Mouse (Mus musculus) embryonic facial prominence, embryonic 14.5 days (tissue): ENCODE results near the gene Exosc10. TPM values are rescaled to one million over a fixed set of nuclear protein-coding genes. Genes with fewer than 3 reads are reported as not detected.

ENCODE experiments used
- ATAC-seq: fragments of 200-750 bp; cut with Nextera tagmentation; 2 replicates; pipeline ENCODE4 v1.8.0; 2017; ENCODE audit warnings: low read depth, moderate number of reproducible peaks, moderate TSS enrichment
- DNase-seq: peaks from one replicate; pipeline ENCODE4 v3.0.0-alpha.2; 2015; ENCODE audit warnings: low spot score
- H3K27ac ChIP-seq: fragments of 300-500 bp; sonication (generic); replicated peaks from 2 replicates; pipeline ENCODE4 v1.5.1; 2014; ENCODE audit warnings: low read depth, mild to moderate bottlenecking, low read length, moderate library complexity
- H3K27me3 ChIP-seq: fragments of 300-500 bp; sonication (generic); replicated peaks from 2 replicates; pipeline ENCODE4 v1.6.1; 2014; ENCODE audit warnings: low read length; ENCODE audit not compliant: control insufficient read depth, insufficient read depth
- H3K36me3 ChIP-seq: fragments of 300-500 bp; sonication (generic); 2 replicates; pipeline ENCODE4 v1.6.1; 2014; ENCODE audit warnings: low read length, mixed read lengths; ENCODE audit not compliant: control insufficient read depth, insufficient read depth
- H3K4me1 ChIP-seq: fragments of 300-500 bp; sonication (generic); 2 replicates; pipeline ENCODE4 v1.6.1; 2014; ENCODE audit warnings: antibody characterized with exemption, low read length; ENCODE audit not compliant: control insufficient read depth, insufficient read depth
- H3K4me2 ChIP-seq: fragments of 300-500 bp; sonication (generic); 2 replicates; pipeline ENCODE4 v1.6.1; 2014; ENCODE audit warnings: low read depth, mild to moderate bottlenecking, low read length, moderate library complexity, mixed read lengths
- H3K4me3 ChIP-seq: fragments of 300-500 bp; sonication (generic); 2 replicates; pipeline ENCODE4 v1.5.1; 2014; ENCODE audit warnings: low read depth, mild to moderate bottlenecking, low read length
- H3K9ac ChIP-seq: fragments of 300-500 bp; sonication (generic); 2 replicates; pipeline ENCODE4 v1.6.1; 2014; ENCODE audit warnings: low read depth, mild to moderate bottlenecking, low read length, moderate library complexity, mixed read lengths
- H3K9me3 ChIP-seq: fragments of 300-500 bp; sonication (generic); 2 replicates; pipeline ENCODE4 v1.6.1; 2016; ENCODE audit warnings: low read length; ENCODE audit not compliant: control insufficient read depth
- WGBS: fragments of 180-500 bp; shearing (Covaris S2); extraction: QIAGEN DNeasy Blood & Tissue Kit; methylation state at CpG from one replicate; pipeline ENCODE4 v1.1.7; 2014; 5-methylcytosine and 5-hydroxymethylcytosine counted together
- polyA plus RNA-seq: library from polyadenylated mRNA; unstranded; fragments of >200 nt; fragmentation: Nextera tagmentation; extraction: Ambion mirVana; gene quantifications from 2 replicates; pipeline ENCODE4 v1.2.1, GENCODE M21; 2014

The Exosc10 gene
- polyA plus RNA-seq, 1 experiment from 2014 or later = 80.9 TPM

DNA sequence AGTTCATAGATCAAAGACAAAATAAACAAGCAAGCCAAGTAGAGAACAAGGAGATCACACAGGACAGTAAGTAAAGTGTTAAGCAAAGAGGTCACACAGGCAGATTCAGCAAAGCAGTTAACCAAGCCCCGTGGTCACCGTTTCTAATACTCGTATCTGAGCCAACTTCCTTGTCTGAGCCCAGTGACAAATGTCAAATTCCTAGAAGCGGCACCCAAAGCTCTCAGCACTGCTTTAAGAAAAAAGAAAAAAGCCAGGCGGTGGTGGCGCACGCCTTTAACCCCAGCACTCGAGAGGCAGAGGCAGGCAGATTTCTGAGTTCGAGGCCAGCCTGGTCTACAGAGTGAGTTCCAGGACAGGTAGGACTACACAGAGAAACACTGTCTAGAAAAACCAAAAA is 28.4 kb downstream of the Exosc10 start:
- H3K9me3 ChIP-seq = no peaks in the 10 kb centered on the region
- H3K36me3 ChIP-seq = peaks cover 18% of the 10 kb centered on the region
- no peak overlapping the region for H3K27ac ChIP-seq
- DNase-seq (no peak), ATAC-seq (no peak)
- H3K4me1 ChIP-seq = no peaks in the 10 kb centered on the region
- H3K9ac ChIP-seq = no peak overlapping the region
- H3K27me3 ChIP-seq = no peaks in the 10 kb centered on the region
- no peak overlapping the region for H3K4me3 ChIP-seq
- WGBS = 79% methylated on average over 9 of the region's 9 CpGs
- H3K4me2 ChIP-seq = no peak overlapping the region

DNA sequence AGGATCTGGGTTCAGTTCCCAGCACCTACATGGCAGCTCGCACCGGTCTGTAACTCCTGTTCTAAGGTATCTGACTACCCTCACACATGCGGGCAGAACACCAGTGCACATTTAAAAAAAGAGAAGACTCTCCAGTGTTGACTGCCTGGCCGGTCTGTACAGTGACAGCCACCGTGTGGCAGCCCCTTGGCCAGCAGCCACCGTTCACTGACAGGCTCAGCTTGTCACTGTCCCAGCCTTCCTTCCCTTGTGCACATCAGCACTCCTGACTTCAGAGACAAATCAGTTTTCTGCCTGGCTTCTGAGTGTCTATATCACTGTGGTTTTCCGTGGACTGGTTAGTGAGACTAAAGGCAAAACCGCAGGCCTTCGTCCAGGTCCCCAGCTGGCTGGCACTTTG is 30.6 kb downstream of the Exosc10 start:
- Histone ChIP-seq H3K4me3 (no peak overlapping the region), H3K9me3 (no peaks in the 10 kb centered on the region), H3K36me3 (peaks cover 11% of the 10 kb centered on the region), H3K9ac (no peak overlapping the region), H3K27ac (no peak overlapping the region), H3K27me3 (no peaks in the 10 kb centered on the region), H3K4me1 (peaks cover 6% of the 10 kb centered on the region), H3K4me2 (no peak overlapping the region)
- DNase-seq (no peak), ATAC-seq (no peak)
- 80% methylated on average over 9 of the region's 9 CpGs for WGBS

DNA sequence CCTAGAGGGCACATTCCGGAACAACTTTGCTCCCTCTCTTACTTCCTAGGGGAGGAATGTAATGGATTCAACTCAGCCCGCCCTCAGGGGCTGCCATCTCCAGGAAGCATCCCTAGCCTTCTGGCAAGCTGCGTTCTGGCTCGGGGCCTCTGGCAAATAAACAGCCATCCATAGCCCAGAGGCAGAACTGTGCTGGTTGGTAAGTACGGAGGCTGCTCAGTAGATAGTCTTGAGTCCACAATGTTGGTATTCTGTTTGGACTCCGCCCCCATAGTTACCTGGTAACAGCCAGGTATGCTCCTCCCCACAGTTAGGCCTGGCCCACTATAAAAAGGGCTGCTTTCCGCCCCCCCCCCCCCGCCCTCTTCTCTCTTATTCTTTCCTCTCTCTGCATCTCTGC is 31.3 kb downstream of the Exosc10 start:
- ATAC-seq (no peak), DNase-seq (peak; percentile 29)
- Histone ChIP-seq H3K4me2 (no peak overlapping the region), H3K9ac (no peak overlapping the region), H3K4me1 (peaks cover 6% of the 10 kb centered on the region), H3K4me3 (no peak overlapping the region), H3K9me3 (no peaks in the 10 kb centered on the region), H3K36me3 (peaks cover 19% of the 10 kb centered on the region), H3K27me3 (no peaks in the 10 kb centered on the region), H3K27ac (no peak overlapping the region)
- 59% methylated on average over 7 of the region's 8 CpGs for WGBS

DNA sequence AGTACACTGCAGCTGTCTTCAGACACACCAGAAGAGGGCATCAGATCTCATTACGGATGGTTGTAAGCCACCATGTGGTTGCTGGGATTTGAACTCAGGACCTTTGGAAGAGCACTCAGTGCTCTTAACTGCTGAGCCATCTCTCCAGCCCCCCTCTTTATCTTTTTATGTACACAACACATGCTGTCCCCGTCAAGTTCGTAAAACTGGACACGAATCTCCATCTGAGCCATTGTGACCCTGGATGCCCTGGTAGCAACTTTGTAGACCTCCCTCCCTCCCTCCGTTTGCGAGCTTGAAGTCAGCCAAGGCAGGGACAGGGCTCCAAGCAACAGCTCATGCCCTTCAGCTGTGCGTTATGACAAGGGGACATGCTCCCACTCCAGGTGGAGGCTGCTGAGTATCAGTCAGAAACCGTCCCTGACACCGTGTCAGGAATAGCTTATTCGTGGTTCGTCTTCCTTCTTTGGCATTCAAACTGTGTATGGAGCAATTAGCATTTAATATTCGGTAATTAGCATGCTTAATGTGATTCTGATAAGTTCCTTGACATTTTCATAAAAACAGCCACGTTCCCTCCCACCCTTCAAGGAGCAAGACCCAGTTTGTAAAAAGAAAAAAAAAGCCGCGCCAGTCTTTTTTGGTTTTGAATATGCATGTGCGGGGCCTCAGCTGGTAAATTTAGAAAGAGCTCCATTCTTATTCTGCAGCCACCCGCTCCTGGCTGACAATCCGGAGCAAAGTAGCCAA is 32.4 kb downstream of the Exosc10 start:
- peak overlapping the region; percentile 95 for H3K4me3 ChIP-seq
- H3K9me3 ChIP-seq = no peaks in the 10 kb centered on the region
- no peaks in the 10 kb centered on the region for H3K27me3 ChIP-seq
- peak overlapping the region; percentile 82 for H3K9ac ChIP-seq
- peak overlapping the region; percentile 66 for H3K27ac ChIP-seq
- DNase-seq (peak; percentile 38), ATAC-seq (no peak)
- H3K36me3 ChIP-seq = peaks cover 29% of the 10 kb centered on the region
- WGBS = 4% methylated on average over 18 of the region's 18 CpGs
- peak overlapping the region; percentile 66 for H3K4me2 ChIP-seq
- H3K4me1 ChIP-seq = peaks cover 6% of the 10 kb centered on the region

DNA sequence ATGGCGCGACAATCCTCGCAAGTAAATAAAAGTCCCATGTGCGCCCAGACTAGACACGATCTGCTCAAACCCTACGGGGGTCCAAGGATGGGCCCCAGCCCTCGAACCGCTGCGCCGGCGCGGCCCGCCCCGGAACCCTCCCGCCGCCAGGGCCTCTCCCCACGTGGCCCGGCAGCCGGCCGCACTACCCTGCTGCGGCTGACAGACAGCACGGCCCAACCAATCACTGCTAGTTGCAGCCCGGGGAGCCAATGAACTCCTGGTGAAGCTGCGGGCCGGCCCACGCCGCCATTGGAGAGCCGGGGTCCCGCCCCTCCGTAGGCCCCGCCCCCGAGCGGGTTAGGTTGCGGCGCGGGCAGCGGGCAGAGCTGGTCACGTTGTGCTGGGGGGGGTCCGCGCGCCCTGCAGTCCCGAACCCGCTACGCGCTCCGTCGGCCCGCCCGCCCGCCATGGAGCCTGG is 33.0 kb downstream of the Exosc10 start, which contains the start of gene Srm:
Gene Srm (plus strand): TSS at position 333 of the 460 bp plus-strand sequence.
- peak within 1 kb of the TSS; percentile 66 for H3K27ac ChIP-seq
- H3K27me3 ChIP-seq = no peaks in the 10 kb centered on the region
- H3K36me3 ChIP-seq = peaks cover 35% of the 10 kb centered on the region
- no peaks in the 10 kb centered on the region for H3K9me3 ChIP-seq
- ATAC-seq = peak; percentile 100
- H3K4me3 ChIP-seq = peak within 1 kb of the TSS; percentile 95
- peaks cover 6% of the 10 kb centered on the region for H3K4me1 ChIP-seq
- H3K4me2 ChIP-seq = peak within 1 kb of the TSS; percentile 66
- WGBS = 0% methylated on average over 10 of the region's 50 CpGs
- peak within 1 kb of the TSS; percentile 82 for H3K9ac ChIP-seq
- DNase-seq = peak; percentile 99

DNA sequence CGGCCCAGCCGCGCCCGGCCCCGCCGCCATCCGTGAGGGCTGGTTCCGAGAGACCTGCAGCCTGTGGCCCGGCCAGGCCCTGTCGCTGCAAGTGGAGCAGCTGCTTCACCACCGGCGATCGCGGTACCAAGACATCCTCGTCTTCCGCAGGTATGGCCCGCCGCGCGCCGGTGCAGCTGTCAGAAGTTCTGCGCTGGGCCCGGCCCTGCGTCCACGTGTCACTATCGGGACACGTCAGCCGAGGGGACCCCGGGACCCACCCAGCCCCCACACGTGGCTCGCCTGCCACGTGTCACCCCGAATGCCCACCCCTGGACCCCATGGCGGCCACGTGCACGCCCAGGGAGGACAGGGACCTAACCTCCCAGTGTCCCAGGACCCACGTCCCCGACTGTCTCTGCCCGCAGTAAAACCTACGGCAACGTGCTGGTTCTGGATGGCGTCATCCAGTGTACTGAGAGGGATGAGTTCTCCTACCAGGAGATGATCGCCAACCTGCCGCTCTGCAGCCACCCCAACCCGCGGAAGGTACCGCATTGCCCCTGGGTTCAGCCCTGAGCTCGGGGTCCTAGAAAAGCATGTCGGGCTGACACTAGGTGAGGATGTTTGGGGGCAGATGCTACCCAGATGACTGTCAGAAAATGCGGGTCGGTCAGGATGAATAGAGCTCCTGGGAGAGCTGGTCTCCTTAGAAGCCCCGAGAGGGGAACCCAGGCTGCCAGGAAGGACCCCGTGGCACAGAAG is 33.6 kb downstream of the Exosc10 start:
- peak overlapping the region; percentile 82 for H3K9ac ChIP-seq
- peak; percentile 33 for DNase-seq
- H3K27ac ChIP-seq = peak overlapping the region; percentile 11; the same call in 1 of the 2 replicates
- no peaks in the 10 kb centered on the region for H3K9me3 ChIP-seq
- peaks cover 41% of the 10 kb centered on the region for H3K36me3 ChIP-seq
- ATAC-seq = peak; percentile 34
- H3K4me1 ChIP-seq = peaks cover 6% of the 10 kb centered on the region
- H3K27me3 ChIP-seq = no peaks in the 10 kb centered on the region
- peak overlapping the region; percentile 66 for H3K4me2 ChIP-seq
- 0% methylated on average over 19 of the region's 53 CpGs for WGBS
- H3K4me3 ChIP-seq = peak overlapping the region; percentile 95

DNA sequence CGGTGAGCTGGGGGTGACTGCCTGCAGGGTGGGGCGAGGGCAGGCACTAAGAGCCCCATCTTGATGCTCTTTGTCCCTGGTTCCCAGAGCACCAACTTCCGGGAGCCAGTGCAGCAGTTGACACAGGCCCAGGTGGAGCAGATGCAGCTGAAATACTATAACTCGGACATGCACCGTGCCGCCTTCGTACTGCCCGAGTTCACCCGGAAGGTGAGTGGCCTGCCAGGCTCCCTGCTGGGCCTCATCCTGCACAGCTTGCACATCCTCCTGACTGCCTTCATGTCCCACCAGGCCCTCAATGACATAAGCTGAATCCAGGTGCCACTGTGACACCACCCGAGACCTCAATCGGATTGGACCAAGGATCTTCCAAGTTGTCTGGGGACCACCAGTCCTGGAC is 35.8 kb downstream of the Exosc10 start:
- H3K9ac ChIP-seq = no peak overlapping the region
- peaks cover 6% of the 10 kb centered on the region for H3K4me1 ChIP-seq
- H3K27me3 ChIP-seq = no peaks in the 10 kb centered on the region
- H3K4me2 ChIP-seq = no peak overlapping the region
- DNase-seq (no peak), ATAC-seq (no peak)
- H3K36me3 ChIP-seq = peaks cover 62% of the 10 kb centered on the region
- no peak overlapping the region for H3K27ac ChIP-seq
- WGBS = 94% methylated on average over 11 of the region's 11 CpGs
- H3K4me3 ChIP-seq = no peak overlapping the region
- 0 out of 2 replicates have a peak, but pooled peaks cover 3% of the 10 kb centered on the region for H3K9me3 ChIP-seq

DNA sequence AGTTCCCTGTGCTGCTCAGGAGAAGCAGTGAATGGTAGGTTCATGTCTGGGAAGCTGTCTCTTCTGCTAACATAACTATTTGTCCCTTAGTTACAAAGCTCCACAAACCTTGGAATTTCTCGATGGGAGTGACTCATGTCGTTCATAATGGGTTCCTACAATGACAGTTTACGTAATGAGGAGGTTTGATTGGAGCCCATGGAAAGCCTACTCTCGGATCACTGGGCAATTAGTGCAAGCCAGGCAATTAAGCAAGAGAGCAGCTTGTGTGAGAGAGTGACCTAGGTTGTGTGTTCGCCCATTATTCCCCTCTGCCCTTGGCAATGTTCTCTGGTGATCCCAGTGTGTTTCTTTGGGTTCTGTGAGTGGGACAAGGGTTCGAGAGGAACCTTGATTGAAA is 37.7 kb downstream of the Exosc10 start:
- Histone ChIP-seq H3K36me3 (peaks cover 68% of the 10 kb centered on the region), H3K27ac (no peak overlapping the region), H3K9me3 (0 out of 2 replicates have a peak, but pooled peaks cover 3% of the 10 kb centered on the region), H3K4me1 (peaks cover 6% of the 10 kb centered on the region), H3K27me3 (no peaks in the 10 kb centered on the region), H3K4me2 (no peak overlapping the region), H3K9ac (no peak overlapping the region), H3K4me3 (no peak overlapping the region)
- WGBS = 88% methylated on average over 6 of the region's 6 CpGs
- DNase-seq = no peak
- ATAC-seq = no peak
